Mouse (Mus musculus): ENCODE measurements at regions not wholly inside any gene's neighbourhood (a gene's known extent, or its start where the extent isn't known, plus 50 kb on each side); places are given as distances from the start of the nearest gene placed in this dataset.

DNA sequence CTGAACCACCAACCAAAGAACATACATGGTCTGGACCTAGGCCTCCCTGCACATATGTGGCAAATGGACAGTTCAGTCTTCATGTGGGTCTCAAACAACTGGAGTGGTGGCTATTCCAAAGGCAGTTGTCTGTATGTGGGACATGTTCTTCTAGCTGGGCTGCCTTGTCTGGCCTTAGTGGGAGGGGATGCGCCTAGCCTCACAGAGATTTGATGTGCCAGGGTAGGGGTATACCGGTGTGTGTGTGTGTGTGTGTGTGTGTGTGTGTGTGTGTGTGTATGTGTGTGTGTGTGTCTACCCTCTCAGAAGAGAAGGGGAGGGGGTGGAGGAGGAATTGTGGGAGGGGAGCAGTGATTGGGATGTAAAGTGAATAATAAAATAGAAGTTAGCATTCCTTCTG, 344.0 kb downstream of the Dhx35 start:
- DNase-seq (ENCODE audit: low spot score in 2 of 2), result no peak

DNA sequence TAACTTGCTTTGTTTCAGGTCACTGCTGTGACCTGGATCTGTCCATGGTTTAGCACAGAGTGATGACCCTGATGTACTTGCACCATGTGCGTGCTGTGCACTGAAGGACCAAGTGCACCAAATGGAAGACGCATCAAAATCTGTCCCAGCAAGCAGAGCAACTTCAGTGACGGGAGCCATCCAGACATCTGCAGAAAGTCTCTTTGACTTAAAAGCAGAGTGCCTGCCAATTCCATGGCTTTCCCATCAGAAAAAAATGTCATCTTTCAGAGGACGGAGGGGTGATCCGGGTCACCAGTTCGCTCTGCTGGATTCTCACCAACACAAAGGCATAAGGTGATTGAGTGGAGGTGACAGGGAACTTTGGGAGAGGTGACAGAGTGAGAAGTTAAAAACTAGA, 351.4 kb downstream of the Dhx35 start:
- no peak for DNase-seq (ENCODE audit: low spot score in 2 of 2)

DNA sequence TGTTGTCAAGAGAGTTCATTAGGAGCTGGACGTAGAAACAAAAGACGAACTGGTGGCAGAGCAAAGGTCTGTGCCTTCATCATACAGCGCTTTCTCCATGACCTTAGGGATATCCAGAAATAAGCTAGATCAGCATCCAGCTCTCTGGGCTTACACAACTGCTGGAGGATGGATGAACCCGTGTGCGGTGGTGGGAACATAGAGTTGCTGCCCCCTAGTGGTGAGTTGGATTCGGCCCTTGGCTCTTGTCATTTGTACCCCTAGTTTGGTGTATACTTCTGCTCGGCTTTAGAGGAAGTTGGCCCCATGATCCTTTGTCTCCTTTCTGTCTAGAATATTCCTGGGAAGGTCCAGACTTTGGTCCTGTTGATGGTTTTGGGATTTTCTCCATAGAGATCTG, 369.4 kb downstream of the Dhx35 start:
- peak; percentile 26 to 33 for DNase-seq (ENCODE audit: low spot score in 2 of 2)

DNA sequence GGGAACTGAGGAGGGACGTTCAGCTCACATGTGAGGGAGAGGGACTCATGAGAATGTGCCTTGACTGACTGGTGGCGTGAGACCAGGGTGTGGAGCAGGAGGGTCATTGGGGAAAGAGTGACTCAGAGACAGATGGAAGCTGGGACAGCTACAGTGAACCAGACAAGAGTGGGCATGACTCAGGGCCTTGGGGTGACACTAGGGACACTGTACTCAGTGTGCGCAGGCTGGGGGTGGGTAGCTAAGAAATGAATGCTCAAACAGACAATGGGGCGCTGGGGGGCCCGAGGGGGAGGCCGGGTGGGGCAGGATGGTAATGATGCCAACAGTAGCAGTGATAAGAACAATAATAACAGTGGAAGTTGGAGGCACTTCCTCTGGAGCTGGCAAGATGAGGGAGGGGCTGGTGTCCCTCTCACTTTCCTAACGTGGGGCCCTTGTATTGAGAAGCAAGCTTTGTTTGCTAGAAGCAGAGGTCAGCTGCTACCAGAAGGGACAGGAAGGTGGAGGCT, 374.0 kb downstream of the Dhx35 start:
- DNase-seq (ENCODE audit: low spot score in 2 of 2), result peak; percentile 5 to 15

DNA sequence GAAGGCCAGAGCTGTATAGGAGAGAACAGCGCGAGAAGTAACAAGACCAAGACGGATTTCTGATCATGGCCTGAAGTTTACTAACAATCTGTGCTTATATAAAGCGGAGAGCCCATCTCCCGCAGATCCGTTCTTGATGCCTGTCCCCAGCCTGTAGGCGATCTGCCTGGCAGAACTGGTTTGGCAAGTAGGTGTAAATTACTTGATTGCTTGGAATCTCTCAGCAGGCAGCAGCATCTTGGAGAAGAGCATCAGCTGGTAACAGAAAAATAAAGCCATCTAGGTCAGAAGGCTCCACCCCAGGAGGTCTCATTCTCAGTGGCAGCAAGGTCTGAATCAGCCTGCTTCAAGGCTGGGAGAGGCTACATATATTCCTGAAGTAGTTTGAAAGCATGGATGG, 401.5 kb downstream of the Dhx35 start:
- no peak for DNase-seq (ENCODE audit: low spot score in 2 of 2)

DNA sequence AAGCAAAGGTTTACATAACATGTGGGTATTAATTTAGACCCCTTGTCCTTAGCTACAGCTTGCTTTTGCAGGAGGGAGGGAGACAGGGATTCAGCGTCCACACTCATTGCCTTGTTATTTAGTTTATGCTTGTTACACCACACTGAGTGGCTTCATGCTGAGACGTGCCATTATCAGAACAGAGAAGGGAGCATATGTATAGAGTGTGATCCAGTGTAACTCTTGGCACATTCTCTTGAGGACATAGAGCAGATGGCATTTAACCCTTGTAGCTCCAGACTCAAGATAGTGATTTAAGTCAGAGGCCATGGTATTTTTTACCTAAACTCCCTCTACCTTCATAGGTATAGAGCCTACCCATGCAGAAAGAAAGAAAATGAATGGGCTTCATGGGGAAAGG, 437.7 kb downstream of the Dhx35 start:
- DNase-seq (ENCODE audit: low spot score in 2 of 2), result no peak

DNA sequence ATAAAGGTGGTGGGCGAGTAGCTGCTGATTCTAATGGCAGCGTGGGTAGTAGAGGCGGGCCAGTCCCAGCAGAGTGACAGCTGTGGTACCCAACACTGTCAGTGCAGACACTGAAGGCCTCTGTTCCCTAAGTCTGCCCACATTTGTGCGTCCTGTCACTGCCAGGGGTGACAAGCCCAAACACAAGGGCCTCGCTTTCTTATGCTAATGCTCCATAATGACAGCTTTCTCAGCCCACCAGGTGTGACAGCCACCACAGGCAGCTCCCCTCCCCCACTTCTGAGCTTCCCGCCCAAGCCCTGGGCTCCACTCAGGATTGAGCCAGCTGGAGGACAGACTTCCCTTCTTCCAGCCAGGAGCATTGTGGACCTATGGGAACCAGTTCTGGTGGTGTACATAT, 440.4 kb downstream of the Dhx35 start:
- DNase-seq (ENCODE audit: low spot score in 2 of 2), result no peak

DNA sequence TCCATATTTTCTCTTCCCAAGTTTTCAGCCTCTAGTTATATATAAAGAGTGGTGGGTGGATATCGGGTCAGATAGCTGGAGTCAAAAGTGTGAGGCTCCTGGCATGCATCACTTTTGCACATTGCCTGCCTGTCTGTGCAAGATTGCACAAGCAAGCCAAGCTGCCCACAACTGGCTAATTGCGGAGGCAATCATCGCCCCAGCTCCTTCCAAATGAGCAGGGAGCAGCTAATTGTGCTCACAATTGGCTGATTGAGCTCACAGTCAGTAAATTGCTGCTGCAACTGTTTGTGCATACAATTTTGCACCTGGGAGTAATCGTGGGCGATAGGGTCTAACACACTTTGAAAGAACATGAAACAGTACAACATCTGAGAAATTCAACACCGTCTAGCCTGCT, 455.5 kb downstream of the Dhx35 start:
- no peak for DNase-seq (ENCODE audit: low spot score in 2 of 2)

DNA sequence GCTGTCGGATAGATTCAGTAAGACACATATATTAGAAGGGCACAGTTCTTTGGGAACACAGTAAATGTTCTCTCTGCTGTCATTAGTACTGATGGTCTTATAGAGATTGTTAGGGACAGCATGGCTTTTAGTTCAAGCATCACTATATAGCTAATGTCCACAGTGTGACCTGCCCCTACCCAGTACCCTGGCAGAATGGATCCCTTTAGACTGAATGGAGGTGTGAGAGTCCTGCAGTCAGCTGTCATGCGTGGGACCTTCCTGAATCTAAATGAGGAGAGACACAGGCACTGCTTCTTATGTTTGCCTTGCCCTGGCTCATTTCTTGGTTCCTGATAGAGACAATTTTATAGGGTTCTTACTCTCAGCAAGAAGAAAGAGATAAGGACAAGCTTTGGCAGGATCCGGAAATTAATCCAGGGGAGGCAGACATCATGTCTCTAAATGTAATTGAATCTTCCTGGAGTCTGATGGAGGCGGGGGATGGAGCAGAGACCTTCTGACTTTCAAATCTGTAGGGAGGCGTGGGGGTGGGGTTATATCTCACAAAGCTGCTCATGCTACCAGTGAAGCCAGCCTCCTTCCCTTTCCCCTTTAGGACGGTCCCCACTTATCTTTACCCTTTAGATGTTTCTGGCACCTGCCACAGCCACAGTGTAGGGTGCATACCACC, 456.5 kb downstream of the Dhx35 start:
- no peak for DNase-seq (ENCODE audit: low spot score in 2 of 2)

DNA sequence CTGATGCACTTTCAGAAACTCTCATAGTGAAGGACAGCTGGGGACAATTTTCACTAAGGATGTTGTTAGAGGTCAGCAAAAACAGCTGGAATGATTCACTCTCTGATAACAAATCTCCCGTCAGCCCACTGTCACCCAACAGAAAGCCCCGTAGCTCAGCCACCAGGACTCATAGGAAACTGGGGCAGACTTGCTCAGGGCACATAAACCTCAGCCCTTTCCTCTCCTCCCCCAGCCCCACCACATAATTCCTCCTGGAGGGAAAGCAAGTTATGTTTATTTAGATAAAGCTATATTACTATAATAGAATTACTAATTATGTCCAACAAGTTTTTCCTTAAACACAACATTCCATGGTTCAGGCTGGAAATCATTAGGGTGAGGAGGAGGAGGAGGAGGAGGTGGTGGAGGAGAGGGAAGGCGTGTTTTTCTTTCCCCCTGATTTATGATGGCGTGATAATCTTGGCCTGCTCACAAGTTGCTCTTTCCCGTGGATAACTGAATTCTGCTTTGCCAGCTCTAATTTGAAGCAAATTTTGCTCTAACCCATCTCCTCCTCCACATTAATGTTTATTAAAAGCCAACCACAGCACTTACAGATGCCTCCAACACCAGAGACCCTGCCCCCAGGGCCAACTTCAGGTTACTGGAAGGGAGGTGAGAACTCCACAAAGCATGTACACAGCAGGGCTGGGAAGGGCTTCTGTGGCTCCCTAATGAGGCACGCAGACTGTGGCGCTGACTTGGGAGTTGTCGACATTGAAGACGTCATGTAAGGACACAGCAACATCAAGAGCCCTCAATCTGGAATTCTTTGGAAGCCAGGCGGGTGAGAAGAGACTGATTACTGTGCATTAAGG, 475.8 kb downstream of the Dhx35 start:
- no peak for DNase-seq (ENCODE audit: low spot score in 2 of 2)

DNA sequence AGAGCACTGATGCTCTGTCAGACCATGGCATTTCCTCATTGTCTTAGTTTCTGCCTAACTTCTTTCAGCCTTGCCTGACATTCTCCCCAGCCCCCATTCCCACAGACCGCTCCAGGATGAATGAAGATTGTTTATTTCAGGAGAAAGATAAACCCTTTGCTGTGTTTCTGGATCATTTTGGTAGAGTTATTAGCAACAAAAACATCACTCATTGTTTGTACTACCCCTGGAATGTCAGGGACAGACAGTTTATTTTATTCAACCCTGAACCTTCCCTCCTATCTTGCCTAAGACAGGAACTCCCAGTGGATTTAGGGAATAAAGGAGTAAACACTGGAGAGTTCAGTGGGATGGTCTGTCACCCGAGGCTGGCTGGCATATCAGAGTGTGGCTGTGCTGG, 484.3 kb downstream of the Dhx35 start:
- no peak for DNase-seq (ENCODE audit: low spot score in 2 of 2)

DNA sequence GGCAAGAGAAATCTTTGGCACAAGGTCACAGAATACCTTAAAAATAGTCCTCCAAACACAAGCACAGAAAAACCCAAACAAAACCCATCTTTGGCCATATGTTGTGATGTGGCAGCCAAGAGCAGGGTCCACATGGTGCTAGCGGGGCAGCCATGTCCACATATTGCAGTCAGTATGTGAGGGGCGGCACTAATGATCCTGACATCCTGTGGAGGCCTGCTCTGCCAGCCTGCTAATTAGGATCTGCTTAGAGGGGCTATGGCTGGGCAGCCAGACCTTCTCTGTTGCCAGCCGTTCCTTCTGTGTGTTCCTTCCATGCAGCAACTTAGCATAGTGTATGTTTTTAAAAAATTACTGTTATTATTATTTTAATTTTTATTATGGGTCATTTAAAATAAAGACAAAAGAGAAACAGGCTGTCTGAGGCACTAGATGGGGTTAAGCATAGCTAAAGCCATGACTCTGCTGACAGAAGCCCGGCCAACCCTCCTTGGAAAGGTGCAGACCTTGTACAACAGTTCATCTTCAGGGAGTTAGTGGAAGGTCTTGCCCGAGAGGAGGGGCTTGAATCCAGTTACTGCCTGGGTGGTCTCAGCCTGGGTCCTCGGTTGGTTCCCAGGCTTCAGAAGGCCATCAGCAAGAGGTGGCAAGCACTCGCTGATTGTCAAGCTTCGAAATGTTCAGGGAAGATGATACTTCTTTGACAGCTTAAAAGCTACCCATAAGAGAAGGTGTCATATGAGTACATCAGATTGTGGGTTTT, 487.1 kb downstream of the Dhx35 start:
- DNase-seq (ENCODE audit: low spot score in 2 of 2), result no peak

DNA sequence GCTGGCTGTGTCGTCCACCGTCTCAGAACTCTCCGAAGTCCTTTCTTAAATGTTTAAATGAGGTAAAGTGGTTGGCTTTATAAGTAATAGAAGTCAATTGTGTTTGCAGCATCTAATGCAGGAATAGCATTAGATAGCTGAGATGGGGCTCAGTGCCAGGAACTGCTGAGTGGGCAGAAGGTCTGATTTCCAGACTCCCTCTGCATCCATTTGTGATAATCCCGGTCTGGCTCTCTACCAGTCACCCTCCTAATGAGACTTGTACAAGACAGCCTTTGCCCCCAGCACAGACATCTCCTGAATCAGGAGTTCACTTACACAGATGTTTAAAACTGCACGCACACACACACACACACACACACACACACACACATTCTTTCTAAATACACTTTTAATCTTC, 489.5 kb downstream of the Dhx35 start:
- DNase-seq (ENCODE audit: low spot score in 2 of 2), result no peak

DNA sequence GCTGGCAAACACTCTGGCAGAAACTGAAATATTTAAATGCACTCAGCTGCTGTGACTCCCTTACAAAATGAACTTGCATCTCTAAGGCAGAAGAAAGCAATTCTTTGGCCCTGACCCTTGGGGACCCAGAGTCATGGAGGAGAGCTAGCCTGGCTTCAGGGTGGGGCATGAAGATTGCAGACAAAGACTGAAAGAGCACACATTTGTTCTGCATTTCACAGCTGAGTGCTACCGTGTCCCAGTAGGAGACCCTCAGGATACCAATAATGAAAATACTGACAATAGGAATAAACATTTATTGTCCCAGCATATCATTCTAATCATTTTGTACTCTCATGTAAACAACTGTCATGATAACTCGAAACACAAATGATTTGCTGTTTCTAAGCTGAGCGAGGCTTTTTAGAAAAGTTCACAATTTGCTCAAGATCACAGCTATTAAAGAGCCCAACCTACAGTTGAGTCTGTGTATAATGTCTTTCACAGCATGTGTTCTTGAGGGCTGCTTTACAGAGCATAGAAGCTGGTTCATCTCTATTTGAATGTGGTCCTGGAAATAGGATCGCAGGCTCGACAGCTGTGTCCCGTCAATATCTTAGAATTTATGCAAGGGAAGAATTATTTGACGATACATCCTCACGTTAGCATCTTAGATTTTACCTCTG, 490.1 kb downstream of the Dhx35 start:
- DNase-seq (ENCODE audit: low spot score in 2 of 2), result no peak

DNA sequence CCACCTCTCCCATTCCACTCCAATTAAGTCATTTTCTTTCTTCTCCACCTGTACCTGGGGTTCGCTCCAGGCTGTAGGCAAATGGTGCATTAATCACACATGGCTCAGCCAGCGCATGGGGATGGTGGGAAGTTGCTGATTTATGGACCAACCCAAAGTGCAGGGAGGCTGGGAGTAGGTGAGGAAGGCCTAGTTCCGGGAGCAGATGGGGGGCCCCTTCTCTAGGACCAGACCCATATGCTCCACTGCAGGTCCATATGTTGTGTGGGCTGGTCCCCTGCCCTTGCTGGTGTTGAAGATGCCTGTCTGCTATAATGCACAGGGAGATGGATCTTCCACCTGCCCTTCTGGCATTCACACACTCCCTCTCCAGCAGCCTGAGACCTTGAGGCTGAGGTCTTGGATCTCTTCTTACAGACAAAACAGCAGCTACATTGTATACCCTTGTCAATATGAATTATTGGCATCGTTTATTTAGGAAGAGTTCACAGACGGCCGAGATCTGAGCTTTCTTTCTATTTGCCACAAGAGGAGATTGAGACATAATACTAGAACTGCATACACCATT, 493.5 kb downstream of the Dhx35 start:
- DNase-seq (ENCODE audit: low spot score in 2 of 2), result no peak

DNA sequence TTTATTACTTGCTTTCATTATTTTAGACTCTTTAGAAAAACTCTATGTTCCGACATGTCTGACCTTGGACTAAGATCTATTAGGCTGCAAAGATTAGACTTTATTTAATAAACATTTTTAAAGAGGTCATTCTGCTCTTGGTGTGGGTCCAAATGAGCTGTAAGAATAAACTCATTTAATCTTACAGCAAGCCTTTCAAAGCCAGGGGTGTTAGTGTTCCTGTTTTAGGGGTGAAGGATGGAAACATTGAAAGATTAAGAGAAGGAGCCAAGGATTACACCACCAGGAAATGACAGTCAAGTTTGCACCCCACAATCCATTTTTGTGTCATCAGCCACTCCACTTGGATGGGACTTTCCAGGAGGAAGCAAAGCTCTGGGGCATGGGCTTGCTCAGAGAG, 495.5 kb downstream of the Dhx35 start:
- DNase-seq (ENCODE audit: low spot score in 2 of 2), result no peak

DNA sequence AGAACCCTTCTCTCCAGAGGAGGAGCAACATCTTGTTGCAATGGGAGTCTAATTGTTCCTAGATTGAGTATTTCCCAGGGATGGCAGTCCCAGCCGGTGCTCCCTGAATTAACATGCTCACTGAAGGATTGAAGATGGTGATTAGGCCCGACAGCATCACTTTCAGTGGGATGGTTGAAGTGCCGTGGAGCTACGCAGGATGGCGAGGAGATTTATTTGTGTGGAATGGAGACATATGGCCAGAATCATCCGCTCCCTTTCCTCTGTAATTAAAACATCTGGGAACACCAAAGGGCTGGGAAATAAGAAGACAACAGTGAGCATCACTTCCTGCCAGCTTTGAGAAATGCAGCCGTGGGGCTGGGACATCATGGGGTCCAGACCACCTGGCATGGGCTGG, 512.4 kb downstream of the Dhx35 start:
- DNase-seq (ENCODE audit: low spot score in 2 of 2), result no peak

DNA sequence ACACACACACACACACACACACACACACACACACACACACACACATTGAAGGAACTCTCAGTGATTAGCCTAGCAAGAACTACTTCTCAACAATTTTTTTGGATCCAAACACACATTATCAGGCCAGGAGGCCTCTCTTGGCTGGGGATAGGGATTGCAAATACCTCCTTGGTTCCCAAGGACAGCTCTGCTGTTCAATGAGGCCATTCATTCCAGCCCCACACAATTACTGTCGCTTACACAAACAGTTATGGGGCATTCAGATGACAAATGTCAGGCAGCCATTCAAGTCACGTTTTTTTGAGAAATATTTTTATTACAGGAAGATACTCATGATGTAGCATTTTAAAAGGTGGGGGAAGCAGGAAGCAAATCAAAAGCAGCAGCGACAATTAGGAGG, 540.1 kb downstream of the Dhx35 start:
- no peak for DNase-seq (ENCODE audit: low spot score in 2 of 2)

DNA sequence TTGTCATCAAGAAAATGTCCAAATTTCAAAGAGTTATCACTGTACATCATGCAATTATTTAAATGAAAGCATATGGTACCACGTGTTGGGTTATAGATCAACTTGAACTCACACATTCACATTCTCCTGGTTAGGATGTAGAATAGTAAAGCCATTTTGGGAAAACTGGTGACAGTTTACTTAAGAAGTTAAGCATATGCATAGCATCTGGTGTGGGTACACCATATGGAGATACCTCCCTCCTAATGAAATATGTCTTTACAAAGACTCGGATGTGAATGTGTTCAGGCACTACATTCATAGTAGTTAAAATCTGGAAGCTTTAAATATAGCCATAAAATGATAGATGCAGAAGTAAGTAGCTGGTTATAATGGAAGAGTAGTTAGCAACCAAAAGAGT, 542.0 kb downstream of the Dhx35 start:
- DNase-seq (ENCODE audit: low spot score in 2 of 2), result no peak

DNA sequence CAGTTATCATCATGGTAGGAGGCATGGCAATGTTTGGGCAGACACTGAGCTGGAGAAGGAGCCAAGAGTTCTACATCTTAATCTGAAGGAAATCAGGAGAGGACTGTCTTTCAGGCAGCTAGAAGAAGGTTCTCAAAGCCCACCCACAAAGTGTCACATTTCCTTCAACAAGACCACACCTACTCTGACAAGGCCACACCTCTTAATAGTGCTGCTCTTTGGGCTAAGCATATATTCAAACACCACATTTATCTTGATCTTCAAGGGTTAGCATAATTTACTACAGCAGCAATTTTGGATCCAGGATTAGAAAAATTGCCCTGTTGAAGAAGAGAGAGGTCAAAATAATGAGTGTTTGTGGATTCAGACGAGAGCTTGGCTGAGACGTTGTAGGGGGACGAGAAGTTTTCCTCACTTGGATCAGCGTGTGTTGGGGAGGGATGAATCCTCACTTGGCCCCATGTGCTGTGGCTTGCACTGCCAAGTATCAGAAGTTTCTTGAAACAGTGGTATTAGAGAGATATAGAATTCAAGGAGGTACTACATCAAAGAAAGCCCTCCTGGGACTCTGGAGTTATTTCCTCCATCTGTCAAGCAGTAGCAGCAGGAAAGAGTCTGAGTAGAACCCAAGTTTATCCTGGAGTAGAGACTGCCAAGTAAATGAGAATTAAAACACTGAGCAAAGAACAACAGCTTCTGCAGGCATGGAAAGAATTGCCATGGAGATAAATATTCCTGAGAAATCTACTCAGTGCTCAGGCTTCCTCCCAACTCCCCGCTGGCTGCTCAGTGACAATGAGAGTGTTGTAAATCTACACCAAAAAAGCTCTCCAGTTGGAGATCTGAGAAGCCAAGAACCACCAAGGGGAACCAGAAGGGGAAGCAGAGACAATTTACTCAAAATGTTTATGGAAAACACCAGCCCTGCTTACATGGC, 549.3 kb downstream of the Dhx35 start:
- DNase-seq (ENCODE audit: low spot score in 2 of 2), result no peak
